Mouse (Mus musculus): ENCODE measurements at regions not wholly inside any gene's neighbourhood (a gene's known extent, or its start where the extent isn't known, plus 50 kb on each side); places are given as distances from the start of the nearest gene placed in this dataset.

GRCm38 (mm10) chr11:44164186-44164585 is 235.7 kb upstream of the Il12b start:
- no peak overlapping the region for H3K4me3 ChIP-seq (ENCODE audit: insufficient read depth, low read length)
- H3K27ac ChIP-seq (ENCODE audit: insufficient read depth, low read length): no peak overlapping the region
- TF ChIP-seq CTCF (IDR thresholded peaks at IDR 0.05; ENCODE audit: extremely low read depth, insufficient read depth, low read length) (no peak), POLR2A (IDR thresholded peaks at IDR 0.05; ENCODE audit: extremely low read depth, insufficient read depth, low read length) (no peak)
- no peaks in the 10 kb centered on the region for H3K4me1 ChIP-seq (ENCODE audit: control insufficient read depth, insufficient read depth, low read length)

GRCm38 (mm10) chr11:44167724-44168500 is 232.0 kb upstream of the Il12b start:
- Histone ChIP-seq H3K4me3 (ENCODE audit: insufficient read depth, low read length) (no peak overlapping the region), H3K4me1 (ENCODE audit: control insufficient read depth, insufficient read depth, low read length) (no peaks in the 10 kb centered on the region), H3K27ac (ENCODE audit: insufficient read depth, low read length) (no peak overlapping the region)
- TF ChIP-seq POLR2A (IDR thresholded peaks at IDR 0.05; ENCODE audit: extremely low read depth, insufficient read depth, low read length) (no peak), CTCF (IDR thresholded peaks at IDR 0.05; ENCODE audit: extremely low read depth, insufficient read depth, low read length) (no peak)

DNA sequence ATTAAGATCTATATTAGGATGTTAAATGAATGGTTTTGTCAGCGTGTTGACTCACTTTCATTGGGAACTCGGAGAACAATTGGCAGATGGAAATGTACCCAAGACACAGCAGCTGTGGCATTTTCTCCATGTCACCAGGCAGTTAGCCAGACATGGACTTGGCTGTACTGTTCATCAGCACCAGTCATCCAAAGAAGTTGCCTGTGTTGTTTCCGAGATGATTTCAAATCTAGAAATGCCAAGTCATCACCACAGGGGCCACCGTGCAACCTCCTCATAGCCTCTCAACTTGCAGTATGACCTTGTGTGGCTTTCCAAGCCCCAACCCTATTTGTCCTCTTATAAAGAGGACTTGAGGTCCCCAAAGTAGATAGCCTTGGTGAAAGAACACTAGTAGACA is 227.4 kb upstream of the Il12b start:
- H3K27ac ChIP-seq (ENCODE audit: insufficient read depth, low read length): no peak overlapping the region
- H3K4me3 ChIP-seq (ENCODE audit: insufficient read depth, low read length): no peak overlapping the region
- H3K4me1 ChIP-seq (ENCODE audit: control insufficient read depth, insufficient read depth, low read length): no peaks in the 10 kb centered on the region
- TF ChIP-seq CTCF (IDR thresholded peaks at IDR 0.05; ENCODE audit: extremely low read depth, insufficient read depth, low read length) (no peak), POLR2A (IDR thresholded peaks at IDR 0.05; ENCODE audit: extremely low read depth, insufficient read depth, low read length) (no peak)

DNA sequence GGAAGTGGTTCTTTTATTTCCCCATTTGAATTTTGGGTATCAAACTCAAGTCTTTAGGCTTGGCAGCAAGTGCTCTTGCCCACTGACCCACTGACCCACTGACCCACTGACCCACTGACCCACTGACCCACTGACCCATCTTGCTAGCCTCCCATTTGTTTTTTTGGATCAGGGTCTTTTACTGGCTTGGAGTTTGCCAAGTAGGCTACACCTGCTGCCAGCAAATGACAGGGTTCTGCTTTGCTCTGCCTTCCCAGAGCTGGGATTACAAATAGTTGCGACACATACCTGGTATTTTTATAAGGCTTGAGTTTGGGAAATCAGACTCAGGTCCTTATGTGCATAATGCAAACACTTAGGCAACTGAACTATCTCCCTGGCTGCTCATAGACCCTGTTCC is 226.7 kb upstream of the Il12b start:
- H3K4me3 ChIP-seq (ENCODE audit: insufficient read depth, low read length): no peak overlapping the region
- H3K27ac ChIP-seq (ENCODE audit: insufficient read depth, low read length): no peak overlapping the region
- TF ChIP-seq CTCF (IDR thresholded peaks at IDR 0.05; ENCODE audit: extremely low read depth, insufficient read depth, low read length): no peak
- TF ChIP-seq POLR2A (IDR thresholded peaks at IDR 0.05; ENCODE audit: extremely low read depth, insufficient read depth, low read length): no peak
- H3K4me1 ChIP-seq (ENCODE audit: control insufficient read depth, insufficient read depth, low read length): no peaks in the 10 kb centered on the region

- no peak for TF ChIP-seq POLR2A (IDR thresholded peaks at IDR 0.05; ENCODE audit: extremely low read depth, insufficient read depth, low read length)
- no peak for TF ChIP-seq CTCF (IDR thresholded peaks at IDR 0.05; ENCODE audit: extremely low read depth, insufficient read depth, low read length)
- Histone ChIP-seq H3K4me3 (ENCODE audit: insufficient read depth, low read length) (no peak overlapping the region), H3K4me1 (ENCODE audit: control insufficient read depth, insufficient read depth, low read length) (no peaks in the 10 kb centered on the region), H3K27ac (ENCODE audit: insufficient read depth, low read length) (no peak overlapping the region)
Observed at GRCm38 (mm10) chr11:44174548-44174947, 225.3 kb upstream of the Il12b start.

DNA sequence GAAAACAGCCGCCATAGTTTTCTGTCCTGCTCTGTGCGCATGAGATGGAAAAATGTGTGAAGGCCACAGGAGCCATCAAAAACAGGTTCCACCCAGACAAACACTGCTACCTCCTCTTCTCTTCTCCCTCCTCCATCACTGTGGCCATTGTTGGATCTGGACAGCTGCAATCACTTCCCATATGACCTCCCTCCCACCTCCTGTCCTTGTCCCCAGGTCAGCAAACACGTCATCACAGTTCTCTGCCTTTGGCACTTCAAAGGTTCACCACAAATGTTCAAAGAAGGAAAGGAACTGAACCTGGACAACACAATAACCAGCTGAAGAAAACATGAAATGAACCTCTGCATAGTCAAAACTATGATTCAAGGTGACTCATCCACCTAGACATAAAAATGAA is 220.2 kb upstream of the Il12b start:
- no peak overlapping the region for H3K27ac ChIP-seq (ENCODE audit: insufficient read depth, low read length)
- TF ChIP-seq CTCF (IDR thresholded peaks at IDR 0.05; ENCODE audit: extremely low read depth, insufficient read depth, low read length) (no peak), POLR2A (IDR thresholded peaks at IDR 0.05; ENCODE audit: extremely low read depth, insufficient read depth, low read length) (no peak)
- no peaks in the 10 kb centered on the region for H3K4me1 ChIP-seq (ENCODE audit: control insufficient read depth, insufficient read depth, low read length)
- no peak overlapping the region for H3K4me3 ChIP-seq (ENCODE audit: insufficient read depth, low read length)

DNA sequence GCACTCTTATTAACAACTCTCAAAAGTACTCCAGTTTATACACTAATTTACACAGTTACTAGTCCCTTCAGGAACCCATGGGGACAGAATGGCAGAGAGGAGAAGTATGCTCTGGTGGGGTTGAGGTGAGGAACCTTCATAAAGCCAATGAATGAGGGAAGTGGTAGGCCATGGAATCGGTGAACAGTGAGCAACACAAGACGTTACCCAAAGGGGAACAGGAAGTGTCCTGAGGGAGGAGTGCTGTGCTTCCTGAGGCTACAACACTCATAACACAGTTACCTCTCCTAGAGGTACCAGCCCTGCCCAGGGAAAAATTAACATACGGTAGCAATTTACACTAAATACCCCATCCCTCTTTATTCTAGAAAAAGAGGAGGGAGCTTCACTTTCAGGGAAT is 216.0 kb upstream of the Il12b start:
- TF ChIP-seq CTCF (IDR thresholded peaks at IDR 0.05; ENCODE audit: extremely low read depth, insufficient read depth, low read length): no peak
- no peak for TF ChIP-seq POLR2A (IDR thresholded peaks at IDR 0.05; ENCODE audit: extremely low read depth, insufficient read depth, low read length)
- Histone ChIP-seq H3K4me1 (ENCODE audit: control insufficient read depth, insufficient read depth, low read length) (no peaks in the 10 kb centered on the region), H3K27ac (ENCODE audit: insufficient read depth, low read length) (no peak overlapping the region), H3K4me3 (ENCODE audit: insufficient read depth, low read length) (no peak overlapping the region)

- TF ChIP-seq CTCF (IDR thresholded peaks at IDR 0.05; ENCODE audit: extremely low read depth, insufficient read depth, low read length) (no peak), POLR2A (IDR thresholded peaks at IDR 0.05; ENCODE audit: extremely low read depth, insufficient read depth, low read length) (no peak)
- Histone ChIP-seq H3K27ac (ENCODE audit: insufficient read depth, low read length) (no peak overlapping the region), H3K4me1 (ENCODE audit: control insufficient read depth, insufficient read depth, low read length) (no peaks in the 10 kb centered on the region), H3K4me3 (ENCODE audit: insufficient read depth, low read length) (no peak overlapping the region)
Observed at GRCm38 (mm10) chr11:44185218-44185890, 214.5 kb upstream of the Il12b start.

- H3K4me3 ChIP-seq (ENCODE audit: insufficient read depth, low read length): no peak overlapping the region
- TF ChIP-seq CTCF (IDR thresholded peaks at IDR 0.05; ENCODE audit: extremely low read depth, insufficient read depth, low read length): no peak
- TF ChIP-seq POLR2A (IDR thresholded peaks at IDR 0.05; ENCODE audit: extremely low read depth, insufficient read depth, low read length): no peak
- H3K27ac ChIP-seq (ENCODE audit: insufficient read depth, low read length): no peak overlapping the region
- H3K4me1 ChIP-seq (ENCODE audit: control insufficient read depth, insufficient read depth, low read length): no peaks in the 10 kb centered on the region
Observed at GRCm38 (mm10) chr11:44188202-44188601, 211.7 kb upstream of the Il12b start.

GRCm38 (mm10) chr11:44193806-44194205 is 206.1 kb upstream of the Il12b start:
- TF ChIP-seq POLR2A (IDR thresholded peaks at IDR 0.05; ENCODE audit: extremely low read depth, insufficient read depth, low read length) (no peak), CTCF (IDR thresholded peaks at IDR 0.05; ENCODE audit: extremely low read depth, insufficient read depth, low read length) (no peak)
- H3K4me3 ChIP-seq (ENCODE audit: insufficient read depth, low read length): no peak overlapping the region
- no peaks in the 10 kb centered on the region for H3K4me1 ChIP-seq (ENCODE audit: control insufficient read depth, insufficient read depth, low read length)
- no peak overlapping the region for H3K27ac ChIP-seq (ENCODE audit: insufficient read depth, low read length)
